Mouse (Mus musculus) CH12.LX (cell line): Measurements from ENCODE around the gene Fam234b.

Source experiments
- CTCF ChIP-seq, 2 experiments: IDR thresholded peaks in 1 of 2; conservative IDR thresholded peaks in 1 of 2; 2 replicates each; pipeline ENCODE4 v1.5.1; 2011 to 2012; ENCODE audit warnings: low read depth in 2 of 2, low read length in 2 of 2, improper control_type of control experiment in 1 of 2, inconsistent platforms in 1 of 2, mild to moderate bottlenecking in 1 of 2, moderate library complexity in 1 of 2
- ELF1 ChIP-seq: IDR thresholded peaks from 2 replicates; pipeline ENCODE4 v1.6.1; 2014; ENCODE audit warnings: low read depth, mild to moderate bottlenecking, inconsistent platforms, low read length, improper control_type of control experiment
- EP300 ChIP-seq: IDR thresholded peaks from 2 replicates; pipeline ENCODE4 v1.6.1; 2011; ENCODE audit warnings: low read length, improper control_type of control experiment
- HCFC1 ChIP-seq: IDR thresholded peaks from 2 replicates; pipeline ENCODE4 v1.6.1; 2012; ENCODE audit warnings: low read depth, mild to moderate bottlenecking, inconsistent platforms, low read length, improper control_type of control experiment
- JUND ChIP-seq: conservative IDR thresholded peaks from 2 replicates; pipeline ENCODE4 v1.6.1; 2011; ENCODE audit warnings: low read depth, low read length, improper control_type of control experiment
- POLR2A ChIP-seq: IDR thresholded peaks from 2 replicates; pipeline ENCODE4 v1.6.1; 2011; ENCODE audit warnings: low read depth, mild to moderate bottlenecking, improper control_type of control experiment, low read length
- TCF12 ChIP-seq: IDR thresholded peaks from 2 replicates; pipeline ENCODE4 v1.6.1; 2014; ENCODE audit warnings: low read depth, mild to moderate bottlenecking, inconsistent platforms, low read length, improper control_type of control experiment
- USF1 ChIP-seq: IDR thresholded peaks from 2 replicates; pipeline ENCODE4 v1.6.1; 2014; ENCODE audit warnings: low read depth, mild to moderate bottlenecking, inconsistent platforms, low read length, improper control_type of control experiment

DNA sequence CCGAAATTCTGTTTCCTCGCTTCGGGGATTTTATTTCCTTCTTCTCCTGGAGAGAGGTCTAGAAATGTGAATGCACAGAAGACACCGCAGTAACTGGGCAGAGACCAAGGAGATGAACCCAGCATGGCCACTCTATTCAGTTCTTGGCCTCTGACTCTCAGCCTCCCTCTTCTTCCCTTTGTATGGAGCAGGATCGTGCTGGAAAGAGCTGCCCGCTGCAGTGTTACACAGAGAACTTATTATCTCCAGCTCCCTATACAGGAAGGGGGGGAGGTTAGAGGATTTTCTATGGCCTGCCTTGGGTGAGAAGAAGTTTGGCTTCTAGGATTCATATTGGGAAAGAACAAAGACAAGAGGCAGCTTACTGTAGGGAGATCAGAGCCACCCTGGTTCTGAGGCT lies 7.7 kb upstream of the Fam234b start:
- TF ChIP-seq USF1 (no peak), CTCF (conservative IDR thresholded peaks at IDR 0.05 in 1 of 2, IDR thresholded peaks at IDR 0.05 in 1 of 2; ENCODE audit: low read depth in 2 of 2, low read length in 2 of 2) (no peak), JUND (no peak), EP300 (no peak), HCFC1 (no peak), POLR2A (no peak), ELF1 (no peak), TCF12 (no peak)
